Mouse (Mus musculus): ENCODE data around the gene Ccl22.
A peak's percentile ranks its signal among the peaks of the same experiment; 100 is the strongest.

Gene Ccl22

GRCm38 (mm10) chr8:94745476-94746184 lies at the start of gene Ccl22:
TSS of gene Ccl22 (plus strand) at chr8:94745590.
- no peak for DNase-seq

DNA sequence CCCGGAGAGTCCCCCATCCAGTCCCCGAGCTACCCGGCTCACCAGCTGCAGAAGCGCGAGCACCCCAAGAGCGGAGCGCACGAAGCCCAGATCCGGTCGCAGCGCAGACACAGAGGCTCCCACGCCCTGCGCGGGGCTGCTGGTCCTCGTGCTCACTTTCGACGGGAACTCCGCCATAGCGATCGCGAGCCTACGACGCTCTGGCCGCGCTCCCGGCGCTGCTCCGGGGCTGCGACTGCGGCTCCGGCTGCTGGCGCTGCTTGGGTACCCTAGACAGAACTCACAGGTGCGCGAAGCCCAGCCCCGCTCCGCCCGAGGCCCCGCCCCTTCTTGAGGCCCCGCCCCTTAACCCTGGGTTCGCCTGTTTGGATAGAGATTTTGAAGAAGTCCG lies 49.4 kb upstream of the Ccl22 start, which contains the start of gene Pllp:
Pllp (minus strand) TSS at position 285 of the 391 bp plus-strand sequence.
- no peak for DNase-seq

DNA sequence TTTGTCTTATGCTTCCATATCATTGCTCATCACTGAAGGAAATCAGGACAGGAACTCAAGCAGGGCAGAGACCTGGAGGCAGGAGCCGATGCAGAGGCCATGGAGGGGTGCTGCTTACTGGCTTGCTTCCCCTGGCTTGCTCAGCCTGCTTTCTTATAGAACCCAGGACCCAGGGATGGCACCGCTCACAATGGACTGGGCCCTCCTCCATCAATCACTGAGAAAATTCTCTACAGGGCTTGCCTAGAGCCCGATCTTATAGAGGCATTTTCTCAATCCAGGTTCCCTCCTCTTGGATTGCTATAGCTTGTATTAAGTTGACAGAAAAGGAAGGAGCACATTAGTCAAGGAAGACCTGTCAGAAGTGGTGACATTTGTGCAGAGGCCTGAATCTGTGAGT lies 48.8 kb upstream of the Ccl22 start:
- DNase-seq = no peak

DNA sequence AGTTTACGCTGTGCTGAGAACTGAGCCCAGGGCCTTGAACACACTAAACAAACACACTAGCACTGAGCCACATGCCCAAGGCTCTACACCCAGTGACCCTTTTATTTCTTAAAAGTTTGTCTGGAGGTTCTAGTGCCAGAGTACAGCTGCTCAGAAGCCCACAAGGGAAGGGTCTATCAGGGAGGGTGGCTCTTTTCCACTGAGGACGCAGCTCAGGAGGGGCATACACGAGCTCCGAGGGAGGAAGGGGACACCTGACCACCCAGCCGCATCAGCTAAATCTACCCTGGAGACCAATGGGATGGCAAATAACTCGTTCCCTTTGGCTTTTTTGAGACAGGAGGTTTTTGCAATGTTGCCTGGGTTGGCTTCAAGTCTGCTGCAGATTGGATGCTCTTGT lies 47.4 kb upstream of the Ccl22 start:
- DNase-seq = no peak

GRCm38 (mm10) chr8:94699366-94699765 lies 46.0 kb upstream of the Ccl22 start:
- no peak for DNase-seq

DNA sequence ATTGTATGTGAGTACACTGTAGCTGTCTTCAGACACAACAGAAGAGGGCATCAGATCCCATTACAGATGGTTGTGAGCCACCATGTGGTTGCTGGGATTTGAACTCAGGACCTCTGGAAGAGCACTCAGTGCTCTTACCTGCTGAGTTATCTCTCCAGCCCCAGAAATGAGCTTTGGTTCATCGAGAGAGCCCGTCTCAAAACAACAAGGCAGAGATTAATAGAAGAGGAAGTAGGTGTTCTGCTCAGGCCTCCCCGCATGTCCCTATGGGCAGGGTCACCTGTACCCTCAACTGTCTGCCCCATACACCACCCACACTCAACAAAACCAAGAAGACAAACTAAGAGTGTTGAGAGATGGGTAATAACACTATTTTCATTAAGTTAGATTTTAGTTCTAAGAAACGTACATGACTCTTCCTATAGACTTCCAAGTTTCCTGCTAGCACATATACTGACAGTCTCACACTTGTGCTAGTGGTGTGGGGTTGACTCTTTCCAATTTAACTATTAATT lies 44.9 kb upstream of the Ccl22 start:
- no peak for DNase-seq

DNA sequence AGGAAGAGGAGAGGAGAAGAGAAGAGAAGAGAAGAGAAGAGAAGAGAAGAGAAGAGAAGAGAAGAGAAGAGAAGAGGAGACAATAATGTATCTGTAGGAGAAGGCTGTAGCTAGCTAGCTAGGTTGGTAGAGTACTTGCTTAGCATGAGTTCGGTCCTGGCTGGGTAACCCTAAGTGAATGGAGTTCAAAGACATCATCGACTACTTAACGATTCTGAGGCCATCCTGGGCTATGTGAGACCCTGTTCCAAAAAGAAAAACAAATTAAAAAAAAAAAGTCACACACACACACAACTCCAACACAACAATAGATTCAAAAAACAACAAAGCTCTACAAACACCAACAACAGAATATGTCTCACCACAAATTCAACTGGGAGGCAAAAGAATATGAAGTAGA lies 43.2 kb upstream of the Ccl22 start:
- DNase-seq = no peak

- peak; percentile 68 to 69 for DNase-seq
Measured at GRCm38 (mm10) chr8:94702844-94703813, 42.3 kb upstream of the Ccl22 start.

- DNase-seq = peak; percentile 98 to 100
Measured at GRCm38 (mm10) chr8:94703972-94704668, 41.3 kb upstream of the Ccl22 start.

GRCm38 (mm10) chr8:94704669-94704984 lies 40.8 kb upstream of the Ccl22 start:
- DNase-seq = no peak

DNA sequence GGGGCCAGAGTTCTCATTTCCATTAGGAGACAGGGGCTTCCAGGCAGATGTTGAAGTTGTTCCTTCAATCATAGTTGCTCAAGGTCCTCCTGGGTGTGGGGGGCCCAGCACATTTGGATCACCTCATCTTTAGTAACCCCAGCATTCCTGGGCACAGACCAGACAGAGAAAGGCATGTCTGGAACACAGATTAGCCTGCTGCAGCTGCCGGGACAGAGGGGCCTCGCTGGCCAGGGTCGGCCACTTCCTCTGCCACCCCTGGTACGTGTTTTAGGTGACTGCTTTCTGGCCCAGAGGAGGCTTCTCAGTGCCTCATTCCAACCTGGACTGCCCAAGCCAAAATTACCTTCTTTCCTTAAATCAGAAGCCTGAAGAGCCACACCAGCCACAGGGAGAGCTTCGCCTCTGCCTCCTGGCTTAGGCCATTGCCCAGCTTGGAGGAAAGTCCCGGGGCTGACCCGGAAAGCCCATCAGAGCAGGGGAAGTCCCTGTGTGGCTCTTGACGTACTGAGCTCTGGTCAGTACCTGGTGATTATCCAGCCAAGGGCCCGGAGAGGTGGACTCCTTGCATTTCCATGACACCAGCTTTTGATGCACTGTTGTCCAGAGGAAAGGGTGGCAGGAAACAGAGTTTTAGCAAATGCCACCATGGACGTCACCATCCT lies 39.7 kb upstream of the Ccl22 start:
- no peak for DNase-seq

DNA sequence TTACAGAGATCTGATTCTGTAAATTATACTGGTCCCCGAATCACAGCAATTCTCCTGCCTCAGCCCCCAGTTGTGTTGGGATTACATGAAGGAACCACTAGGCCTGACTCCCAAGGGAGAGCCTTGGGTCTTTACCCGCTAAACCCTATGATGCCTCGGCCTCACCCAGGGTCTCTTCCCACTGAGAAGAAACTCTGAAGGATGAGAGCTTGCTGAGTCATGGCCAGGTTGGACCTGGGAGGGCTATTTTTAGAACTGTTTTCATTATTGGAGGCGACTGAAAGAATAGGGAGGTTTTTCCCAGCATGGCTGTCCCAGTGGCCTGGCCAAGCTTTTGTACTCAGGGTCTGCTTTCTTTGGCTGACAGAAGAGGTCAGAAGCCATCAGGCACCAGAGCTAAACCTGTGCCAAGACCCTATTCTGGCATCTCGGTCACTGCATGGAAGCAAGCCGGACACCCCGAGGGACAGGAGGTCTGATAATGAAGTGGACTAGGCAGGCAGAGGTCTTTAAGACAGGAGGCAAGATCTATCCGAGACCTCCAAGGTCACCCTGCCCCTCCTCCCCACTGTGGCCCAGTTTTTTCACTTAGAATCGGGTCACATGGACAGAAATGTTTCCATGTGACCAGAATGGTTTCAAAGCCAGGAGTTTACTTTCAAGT lies 38.5 kb upstream of the Ccl22 start:
- DNase-seq = no peak

GRCm38 (mm10) chr8:94710336-94710735 lies 35.1 kb upstream of the Ccl22 start:
- DNase-seq = no peak

DNA sequence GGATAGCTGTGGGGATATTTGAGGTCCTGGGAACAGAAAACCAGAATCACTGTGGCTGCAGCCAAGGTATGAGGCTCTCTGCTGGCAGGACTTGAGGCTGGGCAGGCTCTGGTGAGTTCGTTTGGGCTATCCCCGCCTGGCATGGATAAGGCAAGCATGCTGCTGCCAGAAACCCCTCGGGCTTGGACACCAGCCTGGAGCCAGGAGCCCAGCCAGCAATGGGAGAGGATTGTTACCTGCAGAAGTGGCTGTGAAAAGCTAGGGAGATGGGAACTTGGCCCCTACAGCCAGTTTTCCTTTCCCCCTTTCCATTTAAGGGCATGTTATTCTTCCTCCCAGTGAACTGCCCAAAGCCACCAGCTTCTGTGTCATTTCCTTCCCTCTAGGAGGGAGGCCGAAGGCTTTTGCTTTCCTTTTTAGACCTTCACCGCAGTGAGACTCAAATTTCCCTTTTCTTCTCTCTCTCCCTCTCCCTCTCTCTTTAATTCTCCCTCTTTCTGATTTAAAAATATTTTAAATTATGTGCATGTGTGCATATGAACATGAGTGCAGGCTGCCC lies 34.2 kb upstream of the Ccl22 start:
- peak; percentile 67 to 73 for DNase-seq

DNA sequence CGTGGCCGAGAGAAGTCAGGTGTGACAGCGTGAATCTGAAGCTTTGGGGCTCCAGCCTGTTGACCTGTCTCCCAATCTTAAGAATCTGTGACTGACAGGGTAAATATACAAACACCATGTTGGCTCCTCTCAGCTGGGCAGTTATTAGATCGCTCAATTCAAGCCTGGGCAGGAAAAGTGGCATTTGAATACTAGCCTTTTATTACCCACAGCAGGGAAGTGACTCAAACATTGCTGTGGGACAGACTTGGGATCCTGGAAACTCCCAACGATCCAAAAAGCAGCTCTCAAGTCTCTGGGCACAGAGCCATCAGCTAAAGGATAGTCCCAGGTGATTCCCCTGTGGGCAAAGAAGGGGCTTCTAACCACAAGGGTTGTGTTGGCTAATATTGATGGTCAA lies 30.8 kb upstream of the Ccl22 start:
- DNase-seq = no peak

- DNase-seq = no peak
Measured at GRCm38 (mm10) chr8:94715871-94716270, 29.5 kb upstream of the Ccl22 start.

DNA sequence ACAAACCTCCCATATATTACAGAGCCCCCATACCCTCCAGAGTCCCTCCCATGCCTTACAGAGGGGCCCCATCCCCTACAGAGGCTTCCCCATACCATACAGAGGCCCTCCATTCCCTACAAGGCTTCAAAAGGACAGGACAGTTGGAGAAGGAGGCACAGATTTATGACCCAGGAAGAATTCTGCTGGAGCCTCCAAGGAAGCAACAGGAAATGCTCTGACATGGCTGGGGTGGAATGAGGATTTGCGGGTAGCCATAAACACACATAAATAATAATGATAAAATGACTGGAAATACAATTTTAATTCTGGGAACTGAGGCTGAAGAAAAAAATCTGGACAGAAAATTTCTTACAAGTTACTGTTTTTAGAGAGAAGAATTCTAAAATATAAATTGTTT lies 28.5 kb upstream of the Ccl22 start:
- no peak for DNase-seq

GRCm38 (mm10) chr8:94725998-94726397 lies 19.4 kb upstream of the Ccl22 start:
- no peak for DNase-seq

DNA sequence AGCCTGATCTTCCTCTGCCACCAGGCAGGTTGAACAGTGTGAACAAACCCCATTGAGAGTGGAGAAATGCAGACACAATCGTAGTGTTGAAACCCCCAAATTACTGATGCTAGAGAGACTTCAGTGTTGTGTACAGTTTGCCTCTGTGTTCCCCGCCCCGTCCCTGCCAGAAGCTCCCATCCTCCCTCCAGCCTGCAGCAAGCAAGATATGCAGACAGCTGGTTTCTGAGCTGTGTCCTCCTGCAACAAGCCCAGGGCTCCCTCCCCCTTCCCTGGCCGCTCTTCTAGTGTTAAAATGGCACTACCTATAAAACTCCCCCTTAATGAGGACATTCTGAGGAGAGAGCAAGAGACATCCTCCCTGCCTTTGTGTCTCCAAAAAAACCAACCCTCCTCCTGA lies 16.1 kb upstream of the Ccl22 start:
- DNase-seq = no peak

DNA sequence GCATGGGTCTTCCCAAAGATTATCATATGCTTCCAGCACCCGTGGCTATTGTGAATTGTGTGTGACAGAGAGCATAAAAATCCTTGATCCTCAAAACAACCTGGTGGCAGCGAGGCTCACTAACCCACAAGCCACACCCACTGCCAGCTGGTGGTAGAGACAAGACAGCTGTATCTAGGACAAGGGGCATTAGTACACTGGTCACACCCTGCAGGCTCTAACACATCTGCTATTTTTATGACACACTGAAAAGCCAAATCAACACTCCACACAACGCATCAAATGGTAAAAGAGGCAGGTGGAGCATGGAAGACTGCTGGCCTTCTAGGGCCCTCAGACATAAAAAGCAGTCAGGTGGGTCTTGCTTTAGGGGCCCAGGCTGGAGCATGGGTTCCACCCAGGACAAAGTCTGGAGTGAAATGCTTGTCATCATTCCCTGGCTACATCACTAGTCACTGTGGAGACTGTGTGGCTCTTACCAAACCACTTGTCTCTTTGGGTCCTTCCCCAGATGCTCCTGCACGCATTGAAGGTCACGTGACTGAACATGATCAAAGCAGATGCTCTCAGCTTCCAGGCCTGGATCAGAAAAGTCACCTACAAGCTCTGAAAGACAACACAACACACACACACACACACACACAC lies 11.4 kb upstream of the Ccl22 start:
- no peak for DNase-seq

DNA sequence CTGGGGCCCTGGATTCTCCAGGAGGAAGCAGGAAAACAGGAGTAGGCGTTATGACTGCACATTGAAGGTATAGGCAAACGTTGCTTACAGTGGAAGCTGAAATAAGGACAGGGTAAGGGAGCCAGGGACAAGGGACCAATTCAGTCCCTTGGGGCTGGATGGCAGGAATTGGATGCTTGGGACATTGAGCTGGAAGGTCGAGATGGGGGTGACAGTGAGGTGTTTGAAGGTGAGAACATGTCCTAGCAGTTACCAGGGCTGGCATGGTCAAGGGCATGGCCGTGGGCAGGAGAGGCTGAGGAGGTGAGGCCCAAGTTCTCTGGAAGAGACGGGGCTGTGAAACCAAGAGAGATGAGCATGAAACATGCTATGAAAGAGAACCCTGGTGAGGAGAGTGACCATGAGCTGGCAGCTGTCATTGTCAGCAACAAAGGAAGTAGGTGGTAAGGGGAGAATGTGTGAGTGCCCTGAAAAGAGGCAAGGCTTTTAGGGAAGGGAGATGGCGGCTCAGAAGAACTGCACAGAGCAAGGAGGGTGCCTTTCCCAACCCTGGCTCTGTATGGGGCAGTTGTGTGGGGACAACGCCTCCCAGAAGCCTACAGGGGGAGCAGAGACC lies 10.5 kb upstream of the Ccl22 start:
- DNase-seq = no peak
